Mouse (Mus musculus) splenic B cell, adult 2 months (primary cell): ENCODE measurements around the gene Tollip.
A peak's percentile ranks its signal among the peaks of the same experiment; 100 is the strongest.

Source experiments
- DNase-seq: peaks from one replicate; pipeline ENCODE4 v3.0.0-alpha.2; 2011; ENCODE audit warnings: low read depth, low spot score
- H3K27me3 ChIP-seq: 2 replicates; pipeline ENCODE4 v1.6.1; 2012; ENCODE audit warnings: mild to moderate bottlenecking, low read length, moderate library complexity, mixed read lengths; ENCODE audit not compliant: control insufficient read depth, poor library complexity, insufficient read depth, severe bottlenecking
- H3K36me3 ChIP-seq: 2 replicates; pipeline ENCODE4 v1.6.1; 2012; ENCODE audit warnings: mild to moderate bottlenecking, low read length, moderate library complexity, mixed read lengths; ENCODE audit not compliant: control insufficient read depth, poor library complexity, insufficient read depth, severe bottlenecking

Gene Tollip

DNA sequence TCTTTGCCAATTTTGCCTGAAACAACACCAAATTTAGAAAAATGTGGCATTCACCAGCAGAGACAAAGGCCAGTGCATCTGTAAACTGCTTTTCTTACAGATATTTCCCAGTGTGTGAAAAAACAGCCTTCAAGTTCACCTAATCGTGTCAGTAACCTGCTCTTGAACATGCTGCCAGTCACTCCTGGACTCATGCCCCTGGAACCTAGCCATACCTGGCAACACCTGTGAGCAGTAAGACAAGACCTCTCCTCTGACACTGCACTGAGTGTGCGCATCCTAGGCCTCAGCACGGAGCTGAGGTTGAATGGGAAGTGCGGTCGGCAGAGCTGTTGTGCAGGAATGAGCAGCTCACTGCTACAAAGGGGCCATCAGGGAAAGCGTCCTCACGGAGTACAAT, 26.2 kb downstream of the Tollip start:
- DNase-seq, result no peak
- H3K27me3 ChIP-seq, result no peaks in the 10 kb centered on the region
- peaks cover 14% of the 10 kb centered on the region for H3K36me3 ChIP-seq

GRCm38 (mm10) chr7:141878813-141879212, 39.5 kb downstream of the Tollip start:
- Histone ChIP-seq H3K36me3 (peaks cover 5% of the 10 kb centered on the region), H3K27me3 (no peaks in the 10 kb centered on the region)
- DNase-seq, result no peak

GRCm38 (mm10) chr7:141874891-141875290, 43.4 kb downstream of the Tollip start:
- no peak for DNase-seq
- no peaks in the 10 kb centered on the region; the same call in none of the 2 replicates for H3K36me3 ChIP-seq
- no peaks in the 10 kb centered on the region for H3K27me3 ChIP-seq

DNA sequence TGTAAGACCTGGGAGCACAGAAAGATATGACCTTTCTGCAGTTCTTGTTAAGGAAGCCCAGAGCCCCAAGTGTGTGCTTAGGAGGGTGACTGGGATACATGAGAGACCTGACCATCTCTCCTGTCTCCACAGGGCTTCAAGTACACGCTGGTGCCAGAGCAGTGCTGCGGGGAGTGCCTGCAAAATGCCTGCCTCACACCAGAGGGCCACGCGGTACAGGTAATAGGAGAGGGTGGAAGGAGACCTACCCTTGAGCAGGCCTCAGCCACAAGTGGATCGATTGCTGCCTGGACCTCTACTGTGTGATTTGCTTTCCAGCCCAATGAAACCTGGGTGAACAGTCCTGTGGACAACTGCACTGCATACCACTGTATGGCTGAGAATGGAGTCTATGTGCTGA, 47.8 kb downstream of the Tollip start:
- Histone ChIP-seq H3K36me3 (no peaks in the 10 kb centered on the region; the same call in 1 of the 2 replicates), H3K27me3 (no peaks in the 10 kb centered on the region)
- peak; percentile 7 for DNase-seq

DNA sequence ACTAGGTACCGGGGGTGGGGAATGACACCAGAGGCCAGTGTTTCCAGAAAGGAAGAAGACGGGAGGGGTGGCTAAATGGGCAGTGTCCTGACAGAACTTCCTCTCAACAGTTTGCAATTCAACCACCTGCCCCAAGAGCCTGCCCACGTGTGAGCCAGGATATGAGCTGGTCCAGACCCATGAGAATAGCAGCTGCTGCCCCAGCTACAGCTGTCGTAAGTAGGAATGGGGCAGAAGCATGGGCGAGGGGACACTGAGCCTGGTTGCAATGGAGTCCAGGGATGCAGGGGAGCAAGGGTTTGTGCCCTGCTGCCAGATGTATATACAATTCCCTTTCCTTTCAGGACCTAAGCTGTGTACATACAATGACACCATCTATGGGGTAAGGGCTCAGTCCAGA, 48.7 kb downstream of the Tollip start:
- no peak for DNase-seq
- H3K27me3 ChIP-seq, result no peaks in the 10 kb centered on the region
- H3K36me3 ChIP-seq, result no peaks in the 10 kb centered on the region; the same call in 1 of the 2 replicates

GRCm38 (mm10) chr7:141861046-141861445, 57.3 kb downstream of the Tollip start:
- DNase-seq, result no peak
- Histone ChIP-seq H3K36me3 (no peaks in the 10 kb centered on the region), H3K27me3 (no peaks in the 10 kb centered on the region)

DNA sequence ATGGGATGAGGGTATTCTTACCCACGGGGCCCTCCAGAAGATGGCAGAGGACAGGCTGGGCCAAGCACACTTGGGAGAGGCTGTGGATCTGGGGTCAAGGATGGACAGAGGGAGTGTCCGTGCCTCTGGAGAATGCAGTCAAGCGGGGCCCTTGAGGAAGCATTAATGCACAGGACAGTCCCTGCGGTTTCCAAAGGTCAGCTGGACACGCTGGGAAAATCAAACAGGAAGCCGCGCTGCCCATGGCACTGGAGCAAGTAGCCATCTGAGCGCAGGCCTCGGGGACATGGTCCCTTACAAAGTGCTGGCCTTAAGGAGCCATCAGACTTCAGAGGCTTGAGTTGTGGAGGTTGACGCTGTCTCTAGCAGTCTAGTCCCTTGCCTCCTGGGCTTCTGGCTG, 78.0 kb downstream of the Tollip start:
- DNase-seq, result no peak
- Histone ChIP-seq H3K27me3 (no peaks in the 10 kb centered on the region), H3K36me3 (no peaks in the 10 kb centered on the region)

DNA sequence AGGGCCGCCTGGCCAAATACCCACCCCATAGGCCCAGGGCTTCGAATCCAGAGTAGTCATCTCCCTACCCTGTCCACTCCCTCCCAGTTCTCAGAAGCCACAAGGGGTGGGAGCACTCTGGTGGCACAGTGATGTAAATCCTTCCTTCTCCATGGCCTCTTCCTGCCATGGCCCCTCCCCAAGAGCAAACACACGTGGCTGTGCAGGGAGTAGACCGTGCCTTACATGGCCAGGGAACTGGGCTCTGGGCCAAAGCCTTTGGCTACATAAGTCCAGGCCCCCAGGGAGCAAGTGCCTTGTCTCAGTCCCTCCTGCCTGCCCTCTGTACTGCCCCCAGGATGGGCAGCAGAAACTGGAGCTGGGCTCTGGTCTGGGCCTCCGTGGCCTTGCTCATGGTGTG, 79.5 kb downstream of the Tollip start, which contains the start of gene Muc5b:
Muc5b (plus strand) TSS at position 292 of the 400 bp plus-strand sequence.
- Histone ChIP-seq H3K27me3 (no peaks in the 10 kb centered on the region), H3K36me3 (no peaks in the 10 kb centered on the region)
- DNase-seq, result no peak

GRCm38 (mm10) chr7:141836423-141836822, 81.9 kb downstream of the Tollip start:
- Histone ChIP-seq H3K27me3 (no peaks in the 10 kb centered on the region), H3K36me3 (no peaks in the 10 kb centered on the region)
- no peak for DNase-seq

- Histone ChIP-seq H3K36me3 (no peaks in the 10 kb centered on the region), H3K27me3 (no peaks in the 10 kb centered on the region)
- DNase-seq, result no peak
Measured at GRCm38 (mm10) chr7:141835941-141836340, 82.4 kb downstream of the Tollip start.
